Mouse (Mus musculus): ENCODE measurements around the gene Zfp13. TPM values are rescaled to one million over a fixed set of nuclear protein-coding genes. Genes with fewer than 3 reads are reported as not detected.

The Zfp13 gene
- 22.1 and 22.2 TPM in 2 replicates for polyA plus RNA-seq (2016; fragmentation: Nextera tagmentation; extraction: Ambion mirVana)

GRCm38 (mm10) chr17:23598582-23599552, at the start of gene Zfp13:
Zfp13 (minus strand) TSS chr17:23599487.
- no peaks in the 10 kb centered on the region for H3K27me3 ChIP-seq (ENCODE audit: poor library complexity, severe bottlenecking)
- H3K4me3 ChIP-seq = peak within 1 kb of the TSS; percentile 55
- H3K27ac ChIP-seq = peak within 1 kb of the TSS; percentile 84
- no peaks in the 10 kb centered on the region for H3K36me3 ChIP-seq (replicated peaks)
- peak; percentile 89 for DNase-seq (ENCODE audit: extremely low spot score, low spot score)
- H3K9me3 ChIP-seq = no peaks in the 10 kb centered on the region
- H3K4me1 ChIP-seq = peaks cover 47% of the 10 kb centered on the region
- 9% methylated on average over 31 of the region's 31 CpGs for WGBS

GRCm38 (mm10) chr17:23645894-23646293, 46.6 kb upstream of the Zfp13 start:
- H3K9me3 ChIP-seq = peaks cover 5% of the 10 kb centered on the region; the same call in 1 of the 2 replicates
- 39% methylated on average over 10 of the region's 10 CpGs for WGBS
- H3K4me3 ChIP-seq = no peak overlapping the region
- peaks cover 49% of the 10 kb centered on the region for H3K27me3 ChIP-seq (ENCODE audit: poor library complexity, severe bottlenecking)
- H3K36me3 ChIP-seq (replicated peaks) = no peaks in the 10 kb centered on the region
- peaks cover 12% of the 10 kb centered on the region for H3K4me1 ChIP-seq
- no peak overlapping the region for H3K27ac ChIP-seq
- DNase-seq (ENCODE audit: extremely low spot score, low spot score) = no peak

DNA sequence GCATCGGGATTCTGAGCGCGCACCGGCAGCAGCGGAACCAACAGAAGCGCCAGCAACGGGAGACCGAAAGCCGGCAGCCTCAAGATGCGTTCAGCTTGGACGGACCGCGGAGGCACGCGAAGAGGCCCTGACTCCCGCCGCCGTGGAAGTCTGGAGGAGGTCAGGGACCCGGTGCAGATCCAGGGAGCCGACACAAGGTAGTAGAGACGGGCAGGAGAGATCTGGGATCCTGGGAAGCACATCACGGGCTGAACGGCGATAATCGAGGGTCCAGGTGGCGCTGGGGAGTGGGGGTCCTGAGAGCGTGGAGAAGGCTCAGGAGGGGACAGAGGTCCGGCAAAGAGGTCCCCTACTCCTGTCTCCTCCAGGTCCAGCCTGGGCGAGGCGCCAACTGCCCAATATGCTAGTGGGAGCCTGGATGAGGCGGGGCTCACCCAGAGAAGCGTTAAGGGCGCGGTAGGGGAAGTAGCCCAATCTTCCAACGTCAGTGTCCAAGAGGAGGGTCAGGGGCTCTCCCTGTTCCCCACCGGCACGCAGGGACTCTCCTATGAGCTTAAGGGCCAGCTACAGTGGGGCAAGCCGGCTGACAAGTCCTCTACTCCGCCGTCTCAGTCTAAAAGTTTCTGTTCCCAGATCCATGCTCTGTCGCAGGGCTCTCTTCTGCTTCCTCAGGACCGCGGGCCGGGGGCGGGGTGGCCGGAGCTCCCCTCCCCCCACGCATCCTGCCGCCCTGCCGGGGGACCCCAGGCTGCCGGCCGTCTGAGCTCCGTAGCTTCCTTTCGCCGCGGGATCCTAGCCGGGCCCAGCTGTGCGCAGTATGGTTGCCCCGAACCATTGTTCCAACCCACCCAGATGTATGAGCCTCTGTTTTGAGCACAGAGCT, 45.6 kb upstream of the Zfp13 start, which contains the start of gene Mmp25:
Mmp25 (minus strand) TSS at position 665 of the 883 bp plus-strand sequence.
- under 1% methylated on average over 58 of the region's 58 CpGs for WGBS
- Histone ChIP-seq H3K27ac (peak within 1 kb of the TSS; percentile 58), H3K4me1 (peaks cover 12% of the 10 kb centered on the region), H3K4me3 (peak within 1 kb of the TSS; percentile 56), H3K36me3 (replicated peaks) (no peaks in the 10 kb centered on the region), H3K27me3 (ENCODE audit: poor library complexity, severe bottlenecking) (peaks cover 49% of the 10 kb centered on the region), H3K9me3 (peaks cover 5% of the 10 kb centered on the region; the same call in 1 of the 2 replicates)
- peak; percentile 31 for DNase-seq (ENCODE audit: extremely low spot score, low spot score)

DNA sequence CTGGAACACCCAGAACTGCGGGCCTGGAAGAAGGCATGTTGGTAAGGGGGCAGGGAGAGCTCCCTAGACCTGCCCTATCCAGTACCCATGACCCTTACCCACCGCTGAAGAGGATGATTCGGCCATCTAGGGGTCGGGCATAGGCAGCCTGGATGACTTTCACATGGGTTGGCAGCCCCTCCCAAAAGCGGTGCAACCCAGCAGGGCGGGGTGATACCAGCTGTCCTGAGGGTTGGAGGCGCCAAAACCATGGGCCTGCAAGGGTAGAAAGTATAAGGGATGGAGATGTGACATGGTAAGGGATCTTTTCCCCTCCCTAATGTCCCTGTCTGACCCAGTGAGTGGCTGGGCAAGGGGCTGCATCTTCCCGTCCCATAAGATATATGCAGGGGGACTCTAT, 32.0 kb upstream of the Zfp13 start:
- Histone ChIP-seq H3K4me3 (no peak overlapping the region), H3K4me1 (peaks cover 18% of the 10 kb centered on the region), H3K27ac (no peak overlapping the region), H3K36me3 (replicated peaks) (no peaks in the 10 kb centered on the region), H3K27me3 (ENCODE audit: poor library complexity, severe bottlenecking) (peaks cover 10% of the 10 kb centered on the region; the same call in 1 of the 2 replicates), H3K9me3 (no peaks in the 10 kb centered on the region)
- 86% methylated on average over 8 of the region's 8 CpGs for WGBS
- no peak for DNase-seq (ENCODE audit: extremely low spot score, low spot score)

DNA sequence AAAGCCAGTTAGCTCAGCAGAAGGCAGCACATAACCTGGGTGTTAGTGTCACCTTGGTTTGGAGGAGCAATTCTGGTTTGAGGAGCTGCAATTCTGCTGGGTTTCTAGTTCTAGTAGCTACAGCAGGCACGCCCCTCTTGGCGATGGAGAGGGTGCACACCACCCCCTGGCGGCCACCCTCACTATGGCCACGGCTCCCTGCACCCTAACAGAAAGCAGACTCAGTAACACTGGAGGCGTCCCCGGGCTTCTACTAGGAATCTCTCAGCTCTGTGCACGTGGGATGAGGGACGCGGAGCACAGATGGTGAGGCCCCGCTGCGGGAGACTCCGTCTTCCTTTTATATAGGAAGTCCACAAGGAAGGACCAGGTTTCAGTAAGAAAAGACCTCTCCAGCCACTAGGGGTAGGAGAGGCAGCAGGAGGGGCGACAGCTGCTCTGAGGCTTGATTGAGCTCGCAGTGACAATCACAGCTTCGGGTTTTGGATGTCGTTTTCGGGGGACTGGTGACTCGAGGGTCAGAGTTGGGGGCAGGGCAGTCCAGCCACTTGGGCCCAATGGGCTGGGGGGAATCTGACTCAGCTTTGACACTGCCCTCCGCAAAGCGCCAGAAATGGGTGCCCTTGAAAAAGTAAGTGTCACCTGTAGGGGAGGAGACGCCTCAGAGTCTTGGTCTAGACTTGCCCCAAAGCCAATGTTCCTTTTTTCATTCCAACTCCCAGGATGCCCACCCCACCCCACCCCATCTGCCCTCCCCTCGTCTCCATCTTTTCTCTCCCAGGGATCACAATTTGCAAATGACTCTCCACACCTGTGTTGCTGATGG, 31.1 kb upstream of the Zfp13 start:
- H3K4me3 ChIP-seq = peak overlapping the region; percentile 39
- peaks cover 10% of the 10 kb centered on the region; the same call in 1 of the 2 replicates for H3K27me3 ChIP-seq (ENCODE audit: poor library complexity, severe bottlenecking)
- H3K9me3 ChIP-seq = no peaks in the 10 kb centered on the region
- no peak overlapping the region for H3K27ac ChIP-seq
- peaks cover 18% of the 10 kb centered on the region for H3K4me1 ChIP-seq
- 17% methylated on average over 22 of the region's 22 CpGs for WGBS
- peak; percentile 79 for DNase-seq (ENCODE audit: extremely low spot score, low spot score)
- H3K36me3 ChIP-seq (replicated peaks) = no peaks in the 10 kb centered on the region

DNA sequence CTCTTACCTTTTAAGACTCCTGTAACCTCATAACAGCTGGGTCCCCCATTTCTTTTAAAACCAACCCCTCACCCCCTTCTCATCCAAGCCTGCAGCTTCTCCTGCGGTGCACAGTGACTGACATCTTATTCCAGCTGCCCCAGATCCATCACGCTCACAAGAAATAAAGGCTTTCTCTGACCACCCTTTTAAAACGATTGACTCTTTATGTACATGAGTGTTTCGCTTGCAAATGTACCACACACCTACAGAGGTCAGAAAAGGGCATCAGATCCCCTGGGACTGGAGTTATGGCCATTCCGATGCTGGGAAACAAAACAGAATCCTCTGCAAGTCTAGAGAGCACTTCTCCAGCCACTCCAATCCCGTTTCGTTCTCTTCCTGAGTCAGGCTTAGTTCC, 28.5 kb upstream of the Zfp13 start:
- WGBS = 45% methylated on average over 7 of the region's 7 CpGs
- Histone ChIP-seq H3K27me3 (ENCODE audit: poor library complexity, severe bottlenecking) (peaks cover 10% of the 10 kb centered on the region; the same call in 1 of the 2 replicates), H3K9me3 (no peaks in the 10 kb centered on the region), H3K4me3 (no peak overlapping the region), H3K36me3 (replicated peaks) (no peaks in the 10 kb centered on the region), H3K27ac (no peak overlapping the region), H3K4me1 (peaks cover 18% of the 10 kb centered on the region)
- no peak for DNase-seq (ENCODE audit: extremely low spot score, low spot score)

GRCm38 (mm10) chr17:23620351-23620750, 21.1 kb upstream of the Zfp13 start:
- H3K27ac ChIP-seq = no peak overlapping the region
- no peak overlapping the region for H3K4me3 ChIP-seq
- WGBS = 82% methylated on average over 7 of the region's 7 CpGs
- peaks cover 5% of the 10 kb centered on the region; the same call in 1 of the 2 replicates for H3K27me3 ChIP-seq (ENCODE audit: poor library complexity, severe bottlenecking)
- no peaks in the 10 kb centered on the region for H3K9me3 ChIP-seq
- H3K36me3 ChIP-seq (replicated peaks) = no peaks in the 10 kb centered on the region
- no peaks in the 10 kb centered on the region for H3K4me1 ChIP-seq
- DNase-seq (ENCODE audit: extremely low spot score, low spot score) = no peak

DNA sequence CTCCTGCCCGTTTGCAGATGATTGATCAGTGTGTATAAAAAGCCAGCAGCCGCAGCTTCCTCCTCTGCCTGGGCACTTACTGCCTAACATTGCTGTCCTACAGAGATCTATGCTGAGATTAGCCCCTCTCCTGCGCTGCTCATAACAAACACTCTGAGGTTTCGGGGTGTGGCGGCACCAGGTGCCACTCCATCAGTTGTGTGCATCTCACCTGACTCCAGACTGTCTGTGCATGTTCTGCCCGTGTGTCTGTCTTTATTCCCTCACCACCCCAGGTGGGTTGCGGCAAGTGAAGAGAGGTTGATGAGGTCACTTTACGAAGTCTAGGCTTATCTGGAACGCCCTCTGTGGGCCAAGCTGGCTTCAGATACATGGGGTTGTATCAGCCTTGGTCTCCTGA, 17.8 kb upstream of the Zfp13 start:
- no peak for DNase-seq (ENCODE audit: extremely low spot score, low spot score)
- Histone ChIP-seq H3K4me3 (no peak overlapping the region), H3K4me1 (no peaks in the 10 kb centered on the region), H3K36me3 (replicated peaks) (no peaks in the 10 kb centered on the region), H3K27me3 (ENCODE audit: poor library complexity, severe bottlenecking) (peaks cover 5% of the 10 kb centered on the region; the same call in 1 of the 2 replicates), H3K27ac (no peak overlapping the region), H3K9me3 (no peaks in the 10 kb centered on the region)
- WGBS = 64% methylated on average over 9 of the region's 9 CpGs

- Histone ChIP-seq H3K4me1 (no peaks in the 10 kb centered on the region), H3K27ac (no peak overlapping the region), H3K9me3 (no peaks in the 10 kb centered on the region), H3K4me3 (no peak overlapping the region), H3K27me3 (ENCODE audit: poor library complexity, severe bottlenecking) (no peaks in the 10 kb centered on the region), H3K36me3 (replicated peaks) (no peaks in the 10 kb centered on the region)
- DNase-seq (ENCODE audit: extremely low spot score, low spot score) = no peak
- WGBS = 91% methylated on average over 28 of the region's 28 CpGs
Measured at GRCm38 (mm10) chr17:23610361-23610800, 11.1 kb upstream of the Zfp13 start.

DNA sequence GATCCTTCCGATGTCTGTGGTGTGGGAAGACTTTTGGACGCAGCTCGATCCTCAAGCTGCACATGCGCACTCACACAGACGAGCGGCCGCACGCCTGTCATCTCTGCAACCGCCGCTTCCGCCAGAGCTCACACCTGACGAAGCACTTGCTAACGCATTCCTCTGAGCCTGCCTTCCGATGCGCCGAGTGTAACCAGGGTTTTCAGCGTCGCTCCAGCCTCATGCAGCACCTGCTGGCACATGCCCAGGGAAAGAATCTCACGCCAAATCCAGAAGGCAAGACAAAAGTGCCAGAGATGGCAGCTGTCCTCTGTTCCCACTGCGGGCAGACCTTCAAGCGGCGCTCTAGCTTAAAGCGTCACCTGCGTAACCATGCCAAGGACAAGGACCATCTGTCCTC, 10.3 kb upstream of the Zfp13 start:
- H3K36me3 ChIP-seq (replicated peaks) = no peaks in the 10 kb centered on the region
- WGBS = 94% methylated on average over 24 of the region's 24 CpGs
- no peaks in the 10 kb centered on the region for H3K4me1 ChIP-seq
- DNase-seq (ENCODE audit: extremely low spot score, low spot score) = no peak
- no peaks in the 10 kb centered on the region for H3K27me3 ChIP-seq (ENCODE audit: poor library complexity, severe bottlenecking)
- no peak overlapping the region for H3K27ac ChIP-seq
- H3K9me3 ChIP-seq = no peaks in the 10 kb centered on the region
- H3K4me3 ChIP-seq = no peak overlapping the region

DNA sequence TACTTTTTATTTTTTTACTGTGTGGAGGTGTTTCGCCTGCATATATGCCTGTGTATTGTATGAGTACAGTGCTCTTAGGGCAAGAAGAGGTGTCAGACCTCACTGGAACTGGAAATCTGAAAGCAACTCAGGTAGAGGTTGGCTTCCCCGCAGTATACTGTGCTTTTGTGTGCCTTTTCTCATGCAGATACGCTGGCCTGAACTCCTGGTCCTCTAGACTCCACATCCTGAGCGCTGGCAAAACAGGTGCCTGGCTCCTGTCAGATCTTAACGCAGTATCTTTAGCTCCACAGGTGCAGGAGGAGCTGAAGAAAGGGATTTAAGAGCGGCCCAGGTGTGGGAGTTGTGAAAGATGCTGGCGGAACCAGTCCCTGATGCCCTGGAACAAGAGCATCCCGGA, 5.9 kb upstream of the Zfp13 start:
- no peak overlapping the region for H3K27ac ChIP-seq
- H3K36me3 ChIP-seq (replicated peaks) = no peaks in the 10 kb centered on the region
- no peaks in the 10 kb centered on the region for H3K27me3 ChIP-seq (ENCODE audit: poor library complexity, severe bottlenecking)
- H3K4me1 ChIP-seq = peaks cover 27% of the 10 kb centered on the region
- 87% methylated on average over 8 of the region's 8 CpGs for WGBS
- no peak for DNase-seq (ENCODE audit: extremely low spot score, low spot score)
- H3K4me3 ChIP-seq = no peak overlapping the region
- no peaks in the 10 kb centered on the region for H3K9me3 ChIP-seq

DNA sequence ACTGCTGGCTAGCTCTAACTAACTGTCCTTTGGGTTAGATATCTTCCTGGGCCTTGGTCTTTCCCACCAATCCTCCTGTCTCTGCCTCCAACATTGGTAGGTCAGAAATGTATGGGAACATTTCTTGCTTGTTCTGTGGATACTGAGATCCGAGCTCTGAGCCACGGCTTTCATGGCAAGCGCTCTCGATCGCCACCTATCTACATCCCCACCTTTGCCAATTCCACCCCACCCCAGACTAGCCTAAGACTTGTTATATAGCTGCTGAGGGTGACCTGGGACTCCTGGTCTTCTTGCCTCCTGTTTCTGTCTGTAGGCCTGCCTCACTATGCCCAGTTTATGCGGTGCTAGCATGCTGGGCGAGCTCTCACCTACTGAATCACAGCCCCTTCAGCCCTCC, 5.1 kb upstream of the Zfp13 start:
- 77% methylated on average over 7 of the region's 7 CpGs for WGBS
- DNase-seq (ENCODE audit: extremely low spot score, low spot score) = no peak
- H3K27ac ChIP-seq = no peak overlapping the region
- no peaks in the 10 kb centered on the region for H3K27me3 ChIP-seq (ENCODE audit: poor library complexity, severe bottlenecking)
- peaks cover 34% of the 10 kb centered on the region for H3K4me1 ChIP-seq
- H3K36me3 ChIP-seq (replicated peaks) = no peaks in the 10 kb centered on the region
- H3K9me3 ChIP-seq = no peaks in the 10 kb centered on the region
- H3K4me3 ChIP-seq = no peak overlapping the region
